Mouse (Mus musculus): ENCODE data around the gene Ankrd44.

GRCm38 (mm10) chr1:54799421-54799820 lies 126.8 kb downstream of the Ankrd44 start:
- TF ChIP-seq CTCF (IDR thresholded peaks at IDR 0.05; ENCODE audit: low read depth, low read length), result no peak
- no peak for TF ChIP-seq GATA2 (IDR thresholded peaks at IDR 0.05; ENCODE audit: borderline replicate concordance, low read depth, low read length)
- TF ChIP-seq GATA1 (IDR thresholded peaks at IDR 0.05; ENCODE audit: borderline replicate concordance, low read length), result no peak
- no peak for TF ChIP-seq TAL1 (conservative IDR thresholded peaks at IDR 0.05; ENCODE audit: low read depth, low read length)

All from G1E (cell line).